Mouse (Mus musculus) kidney, postnatal 4 days (tissue): ENCODE measurements around the gene Atp8b2.
A peak's percentile ranks its signal among the peaks of the same experiment; 100 is the strongest.

Experiments
- DNase-seq, 2 experiments: peaks; one replicate each; pipeline ENCODE4 v3.0.0; 2021; ENCODE audit warnings: mixed read lengths in 2 of 2

The Atp8b2 gene

DNA sequence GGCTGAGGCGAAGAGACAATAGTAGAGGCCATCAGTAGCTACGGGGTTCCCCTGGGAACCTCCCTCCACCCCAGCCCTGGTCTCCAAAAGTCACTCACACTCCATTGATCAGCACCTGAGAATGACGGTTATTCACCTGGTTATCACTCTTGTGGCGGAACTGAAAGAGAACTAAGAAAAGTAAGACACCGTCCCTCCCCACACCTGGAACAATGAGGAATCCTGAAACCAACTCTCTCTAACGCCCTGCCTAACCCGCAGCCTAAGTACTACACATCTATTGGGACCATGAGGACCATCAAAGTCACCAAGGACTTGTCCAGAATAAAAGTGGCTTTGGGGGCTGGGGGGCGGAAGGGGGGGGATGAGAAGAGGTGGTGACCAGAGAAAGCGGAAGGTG is 5.4 kb downstream of the Atp8b2 start:
- DNase-seq = no peak

GRCm38 (mm10) chr3:89956177-89956971 is 6.9 kb downstream of the Atp8b2 start:
- DNase-seq = no peak

DNA sequence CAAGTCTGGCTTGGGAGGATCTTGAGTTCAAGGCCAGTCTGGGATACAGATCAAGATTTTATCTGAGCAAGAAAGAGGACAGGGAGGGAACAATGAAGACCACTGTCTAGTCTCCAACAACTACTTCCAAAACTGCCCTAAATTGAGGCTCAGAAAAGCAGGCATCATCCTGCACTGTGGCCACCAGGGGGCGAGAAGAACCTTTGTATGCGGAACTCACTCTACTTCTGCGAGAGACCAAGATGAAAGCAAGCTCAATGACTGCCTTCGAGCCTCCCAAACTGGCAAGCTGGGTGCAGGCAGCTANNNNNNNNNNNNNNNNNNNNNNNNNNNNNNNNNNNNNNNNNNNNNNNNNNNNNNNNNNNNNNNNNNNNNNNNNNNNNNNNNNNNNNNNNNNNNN is 9.9 kb downstream of the Atp8b2 start:
- DNase-seq = peak; percentile 85 to 87

DNA sequence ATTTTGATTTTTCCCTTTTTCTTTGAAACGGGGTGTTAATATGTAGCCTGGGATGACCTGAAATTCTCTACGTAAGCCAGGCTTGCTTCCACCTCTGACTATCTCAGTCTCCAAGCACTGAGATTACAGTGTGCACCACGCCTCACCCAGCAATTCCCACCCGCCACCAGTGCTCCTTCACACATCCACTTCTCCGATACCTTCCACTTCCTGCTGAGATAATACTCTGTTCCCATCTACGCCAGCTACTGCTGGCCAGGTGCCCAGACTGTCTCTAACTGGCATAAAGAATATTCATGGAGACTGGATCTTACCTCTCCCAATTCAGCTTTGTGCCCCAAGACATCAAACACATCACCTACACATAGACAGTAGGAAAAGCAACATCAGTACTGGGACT is 14.7 kb downstream of the Atp8b2 start:
- no peak for DNase-seq

DNA sequence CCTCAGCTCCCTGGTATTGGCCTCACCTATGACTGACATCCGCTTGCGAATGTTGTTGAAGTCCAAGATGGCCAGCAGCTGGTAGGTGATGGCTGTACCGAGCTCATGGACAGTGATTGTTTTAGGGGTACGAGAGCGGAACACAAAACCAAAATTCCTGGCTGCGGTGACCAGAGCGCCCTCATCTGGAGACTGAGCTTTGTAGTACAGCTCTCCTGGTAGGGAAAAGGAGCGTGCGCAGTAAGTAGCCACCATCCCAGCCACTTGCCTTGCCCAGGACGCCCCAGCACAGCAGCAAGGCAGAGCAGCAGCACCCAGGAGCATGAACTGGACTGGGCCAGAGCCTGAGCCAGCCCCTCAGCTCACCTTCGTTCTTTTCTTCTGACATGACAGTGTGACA is 15.3 kb downstream of the Atp8b2 start:
- no peak for DNase-seq

DNA sequence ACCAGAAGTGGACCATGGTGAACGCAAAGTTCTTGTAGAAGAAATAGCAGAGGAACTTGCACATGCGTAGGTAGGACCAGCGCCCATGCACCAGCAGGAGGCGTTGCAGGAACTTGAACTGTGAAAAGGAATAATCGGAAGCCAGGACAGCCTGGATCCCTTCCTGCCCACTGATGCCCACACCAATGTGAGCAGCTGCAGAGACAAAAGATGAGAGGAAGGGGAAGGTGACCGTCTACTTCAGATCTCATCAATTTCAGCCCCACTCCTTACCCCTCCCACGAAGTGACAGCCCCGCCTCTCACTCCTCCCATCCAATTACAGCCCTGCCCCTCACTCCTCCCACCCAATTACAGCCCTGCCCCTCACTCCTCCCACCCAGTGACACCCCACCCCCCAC is 18.3 kb downstream of the Atp8b2 start:
- DNase-seq = peak in 1 of 2 experiments; percentile 18

GRCm38 (mm10) chr3:89942894-89943293 is 20.4 kb downstream of the Atp8b2 start:
- DNase-seq = no peak

- no peak for DNase-seq
Observed at GRCm38 (mm10) chr3:89936495-89936894, 26.8 kb downstream of the Atp8b2 start.

GRCm38 (mm10) chr3:89932925-89933324 is 30.4 kb downstream of the Atp8b2 start:
- DNase-seq = no peak

GRCm38 (mm10) chr3:89928956-89929355 is 34.4 kb downstream of the Atp8b2 start:
- no peak for DNase-seq

DNA sequence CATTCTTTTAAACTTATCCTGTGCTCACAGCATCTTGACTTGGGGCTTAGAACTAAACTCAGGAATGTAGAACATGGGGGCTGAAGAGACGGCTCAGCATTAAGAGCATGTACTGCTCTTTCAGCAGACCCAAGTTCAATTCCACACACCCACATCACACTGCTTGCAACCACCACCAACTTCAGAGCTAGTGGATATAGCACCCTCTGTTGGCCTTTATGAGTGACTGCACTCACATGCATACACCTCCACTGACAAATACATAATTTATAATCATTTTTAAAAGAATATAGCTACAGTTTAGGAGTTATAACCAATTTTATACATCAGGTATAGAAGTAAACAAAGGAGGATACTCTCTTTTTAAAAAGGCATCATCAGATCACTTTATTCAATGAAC is 36.9 kb downstream of the Atp8b2 start:
- DNase-seq = no peak

DNA sequence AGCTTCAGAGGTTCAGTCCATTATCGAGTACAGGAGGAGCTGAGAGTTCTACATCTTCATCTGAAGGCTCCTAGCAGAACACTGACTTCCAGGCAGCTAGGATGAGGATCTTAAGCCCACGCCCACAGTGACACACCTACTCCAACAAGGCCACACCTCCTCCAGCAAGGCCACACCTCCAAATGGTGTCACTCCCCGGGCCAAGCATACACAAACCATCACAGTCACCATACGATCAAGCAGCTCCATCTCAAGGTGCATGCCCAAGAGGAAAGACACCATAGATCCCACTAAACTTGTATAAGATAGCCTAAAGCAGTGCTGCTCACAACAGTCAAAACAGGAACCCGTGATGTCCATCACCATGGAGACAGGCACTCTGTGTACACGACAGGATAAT is 42.6 kb downstream of the Atp8b2 start:
- no peak for DNase-seq

GRCm38 (mm10) chr3:89917408-89917807 is 45.9 kb downstream of the Atp8b2 start:
- no peak for DNase-seq

- no peak for DNase-seq
Observed at GRCm38 (mm10) chr3:89916622-89917021, 46.7 kb downstream of the Atp8b2 start.

DNA sequence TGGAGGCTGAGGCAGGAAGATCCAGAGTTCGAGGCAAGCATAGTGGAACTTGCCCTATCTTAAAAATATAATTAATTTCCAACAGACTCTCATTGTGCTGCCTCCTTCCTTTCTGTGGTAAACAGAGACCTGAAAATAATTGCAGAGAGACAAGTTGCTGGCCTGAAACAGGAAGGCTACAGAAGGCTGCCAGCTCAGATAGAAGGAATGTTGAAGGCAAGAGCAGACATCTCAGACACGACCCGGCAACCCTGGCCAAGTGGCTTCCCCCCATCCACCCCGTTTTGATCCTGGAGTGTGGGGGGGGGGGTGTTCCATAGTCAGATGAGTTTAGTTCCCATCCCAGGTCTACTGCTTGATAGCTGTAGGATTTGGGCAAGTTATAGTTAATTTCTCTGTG is 48.6 kb downstream of the Atp8b2 start:
- DNase-seq = no peak

DNA sequence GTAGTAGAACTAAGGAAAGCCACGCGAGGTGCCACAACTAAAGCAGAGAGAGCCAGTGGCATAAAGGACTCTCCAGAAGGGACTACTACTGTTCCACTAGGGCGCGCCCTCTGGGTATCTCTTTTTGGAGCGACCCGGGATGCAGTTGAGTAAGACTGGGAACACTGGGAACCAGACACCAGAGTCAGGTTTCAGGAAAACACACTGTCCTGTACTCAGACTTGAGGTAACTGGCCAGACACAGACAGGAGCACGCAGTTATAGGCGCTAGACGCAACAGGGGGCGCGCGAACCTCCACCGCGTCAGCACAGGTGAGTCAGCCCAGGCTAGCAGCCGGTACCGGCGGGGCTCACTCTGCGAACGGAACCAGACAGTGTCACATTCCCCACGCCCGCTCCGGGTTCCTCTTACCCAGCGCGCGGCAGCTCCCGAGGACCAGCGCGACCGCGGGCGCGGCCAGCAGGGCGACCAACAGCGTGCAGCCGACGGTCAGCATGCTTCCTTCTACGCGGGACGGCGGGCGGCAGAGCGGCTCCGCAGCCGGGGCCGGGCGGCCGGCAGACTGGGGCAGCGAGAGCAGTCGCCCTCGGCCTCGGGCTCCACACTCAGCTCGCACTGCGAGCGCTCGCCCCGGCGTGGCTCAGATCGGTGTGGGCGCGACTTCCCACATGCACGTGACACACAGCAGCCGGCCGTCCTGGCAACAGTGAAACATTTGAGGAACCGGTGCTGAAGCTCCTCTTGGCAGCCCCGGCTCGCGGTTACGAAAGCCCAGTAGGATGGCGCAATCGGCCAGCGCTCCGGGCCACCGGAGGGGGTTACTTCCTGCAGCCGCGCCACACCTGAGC is 50.5 kb downstream of the Atp8b2 start, which contains the start of gene Il6ra:
Il6ra (minus strand) TSS at position 654 of the 849 bp plus-strand sequence.
- peak; percentile 79 to 87 for DNase-seq

- no peak for DNase-seq
Observed at GRCm38 (mm10) chr3:89912108-89912542, 51.2 kb downstream of the Atp8b2 start.

DNA sequence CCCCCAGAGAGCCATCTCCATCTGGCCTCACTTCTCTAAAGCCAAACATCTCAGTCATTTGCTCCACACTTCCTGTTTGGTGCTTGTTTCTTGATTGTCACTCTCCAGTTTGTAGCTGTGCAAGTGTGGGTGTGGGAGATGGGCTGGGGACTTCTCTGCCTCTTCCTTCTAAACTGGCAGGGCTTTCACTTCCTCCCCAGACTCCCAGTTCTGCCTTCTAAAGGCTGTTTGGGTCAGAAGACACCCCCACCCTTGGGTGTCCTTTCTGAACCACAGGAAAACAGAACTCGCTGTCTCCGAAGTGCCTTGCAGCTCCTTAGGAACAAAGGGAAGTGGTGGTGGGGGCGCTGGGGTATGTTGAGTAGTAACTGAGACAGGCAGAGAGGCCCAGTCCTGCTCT is 52.1 kb downstream of the Atp8b2 start:
- DNase-seq = no peak

DNA sequence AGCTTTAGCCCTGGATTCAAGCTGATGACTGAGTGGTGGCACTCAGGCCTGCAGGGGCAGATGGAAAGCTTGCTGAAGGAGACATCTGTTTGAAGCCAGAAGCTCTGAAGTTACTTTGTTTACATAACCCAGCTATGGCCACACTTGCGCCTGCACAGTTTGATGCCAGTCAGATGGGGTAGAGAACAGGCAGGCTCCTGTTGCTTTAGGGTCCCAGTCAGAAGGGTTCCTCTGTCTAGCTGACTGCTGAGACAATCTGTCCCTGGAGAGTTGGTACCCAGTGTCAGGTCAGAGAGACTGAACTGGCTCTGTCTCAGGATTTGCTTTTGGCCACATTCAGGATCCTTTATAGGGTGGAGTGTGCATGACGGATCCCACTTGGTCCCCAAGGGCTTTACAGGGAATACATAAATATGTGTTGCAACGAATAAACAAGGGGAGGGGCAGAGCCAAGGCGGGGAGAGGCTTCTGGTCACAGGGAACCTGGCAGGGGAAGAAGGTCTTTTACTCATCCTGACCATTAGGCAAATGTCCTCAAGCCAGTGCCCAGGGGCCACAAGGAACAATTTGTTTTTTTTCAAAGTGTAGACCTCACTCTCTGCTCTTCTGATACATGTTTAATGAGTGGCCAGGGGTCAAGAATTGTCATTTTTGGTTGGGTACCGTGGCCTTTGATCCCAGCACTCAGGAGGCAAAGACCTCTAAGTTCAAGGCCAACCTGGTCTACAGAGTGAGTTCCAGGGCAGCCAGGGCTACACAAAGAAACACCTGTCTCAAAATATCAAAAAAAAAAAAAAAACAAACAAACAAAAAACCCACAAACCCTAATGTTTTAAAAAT is 53.4 kb downstream of the Atp8b2 start:
- no peak for DNase-seq

DNA sequence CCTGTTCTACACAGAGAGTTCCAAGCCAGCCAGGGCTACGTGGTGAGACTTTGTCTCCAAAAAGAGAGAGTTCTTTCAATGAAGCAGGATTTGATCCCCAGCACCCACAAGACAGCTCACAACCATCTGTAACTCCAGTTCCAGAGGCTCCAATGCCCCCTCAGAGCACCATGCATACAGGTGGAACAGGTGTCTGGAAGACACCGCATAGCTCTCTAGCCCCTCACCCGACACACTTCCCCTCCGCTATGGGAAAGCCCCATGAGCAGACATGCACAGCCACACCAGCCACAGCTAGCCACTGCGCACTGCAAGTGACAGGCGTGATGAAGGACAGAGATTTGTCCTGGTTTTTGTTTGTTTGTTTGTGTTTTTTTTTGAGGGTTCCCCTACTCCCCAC is 54.5 kb downstream of the Atp8b2 start:
- DNase-seq = no peak

GRCm38 (mm10) chr3:89907846-89908245 is 55.5 kb downstream of the Atp8b2 start:
- DNase-seq = no peak

DNA sequence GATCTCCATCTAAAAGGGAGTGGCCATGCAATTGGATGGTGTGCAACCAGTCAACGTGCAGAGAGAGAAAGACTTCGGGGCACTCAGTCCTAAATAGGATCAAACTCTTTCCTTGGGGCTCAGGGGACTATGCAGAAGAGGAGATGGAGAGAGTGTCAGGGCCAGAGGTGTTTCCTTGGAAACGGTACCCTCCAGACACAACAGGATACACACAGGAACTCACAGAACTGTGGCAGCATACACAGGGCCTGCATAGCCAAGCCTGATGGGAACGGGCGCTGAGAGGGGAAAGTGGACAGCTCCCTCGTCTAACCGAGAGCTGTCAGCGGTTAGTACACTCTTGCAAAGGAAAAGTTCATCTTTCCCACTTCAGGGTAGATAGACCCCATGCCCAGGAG is 63.8 kb downstream of the Atp8b2 start:
- no peak for DNase-seq
